Mouse (Mus musculus) neural tube, embryonic 12.5 days (tissue): ENCODE data around the gene Clk3. TPM values are rescaled to one million over a fixed set of nuclear protein-coding genes. Genes with fewer than 3 reads are reported as not detected.

ENCODE experiments used
- ATAC-seq: fragments of 200-750 bp; cut with Nextera tagmentation; 2 replicates; pipeline ENCODE4 v1.8.0; 2017; ENCODE audit warnings: low read depth, mild to moderate bottlenecking, moderate TSS enrichment, moderate library complexity; ENCODE audit not compliant: low FRiP score
- H3K27ac ChIP-seq: fragments of 300-500 bp; sonication (generic); 2 replicates; pipeline ENCODE4 v1.5.1; 2016
- H3K27me3 ChIP-seq: fragments of 300-500 bp; sonication (generic); replicated peaks from 2 replicates; pipeline ENCODE4 v1.6.1; 2016; ENCODE audit warnings: mild to moderate bottlenecking
- H3K36me3 ChIP-seq: fragments of 300-500 bp; sonication (generic); 2 replicates; pipeline ENCODE4 v1.6.1; 2016; ENCODE audit warnings: mild to moderate bottlenecking
- H3K4me1 ChIP-seq: fragments of 300-500 bp; sonication (generic); 2 replicates; pipeline ENCODE4 v1.6.1; 2016
- H3K4me2 ChIP-seq: fragments of 300-500 bp; sonication (generic); replicated peaks from 2 replicates; pipeline ENCODE4 v1.6.1; 2016; ENCODE audit warnings: mild to moderate bottlenecking
- H3K4me3 ChIP-seq: fragments of 300-500 bp; sonication (generic); 2 replicates; pipeline ENCODE4 v1.5.1; 2016
- H3K9ac ChIP-seq: fragments of 300-500 bp; sonication (generic); 2 replicates; pipeline ENCODE4 v1.6.1; 2016; ENCODE audit warnings: mild to moderate bottlenecking
- H3K9me3 ChIP-seq: fragments of 300-500 bp; sonication (generic); 2 replicates; pipeline ENCODE4 v1.6.1; 2016; ENCODE audit warnings: mild to moderate bottlenecking
- WGBS: fragments of 180-500 bp; shearing (Covaris S2); methylation state at CpG from one replicate; pipeline ENCODE4 v1.1.7; 2016; 5-methylcytosine and 5-hydroxymethylcytosine counted together
- polyA plus RNA-seq: library from polyadenylated mRNA; unstranded; fragments of >200 nt; fragmentation: Nextera tagmentation; extraction: Ambion mirVana; gene quantifications from 2 replicates; pipeline ENCODE4 v1.2.1, GENCODE M21; 2016

Gene Clk3
- polyA plus RNA-seq, 1 experiment from 2014 or later: 84.9 TPM

DNA sequence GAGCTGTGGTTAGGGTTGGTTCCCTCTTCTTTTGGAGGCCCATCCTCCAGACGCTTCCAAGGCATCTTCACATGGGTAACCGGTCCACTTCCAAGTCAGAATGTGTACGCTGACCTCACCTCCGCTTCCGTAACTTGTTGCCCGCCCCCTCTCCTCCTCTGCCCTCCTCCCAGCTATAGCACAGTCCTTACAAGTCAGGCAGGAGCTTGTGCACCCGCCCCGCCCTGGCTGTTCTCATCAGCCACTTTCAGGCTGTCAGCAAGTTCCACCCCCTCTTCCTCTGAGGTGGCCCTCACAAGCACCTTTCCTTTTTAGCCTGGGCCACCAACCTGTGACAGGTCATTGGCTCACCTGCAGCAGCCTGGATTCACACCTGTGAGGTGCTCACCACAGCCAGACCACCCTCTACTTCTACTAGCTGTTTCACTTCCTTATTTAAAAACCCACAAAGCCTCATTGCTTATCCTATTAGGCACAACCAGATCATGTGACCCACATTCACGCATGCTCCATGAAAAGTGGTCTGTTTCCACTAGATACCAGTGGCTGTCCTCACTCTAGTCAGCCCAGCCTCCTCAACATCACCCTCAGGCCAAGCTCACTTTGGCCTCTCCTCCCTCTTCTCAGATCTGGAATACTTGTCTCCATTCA lies 34.8 kb upstream of the Clk3 start:
- Histone ChIP-seq H3K27me3 (no peaks in the 10 kb centered on the region), H3K9ac (no peak overlapping the region), H3K27ac (no peak overlapping the region), H3K9me3 (no peaks in the 10 kb centered on the region), H3K36me3 (peaks cover 35% of the 10 kb centered on the region), H3K4me2 (no peak overlapping the region), H3K4me1 (peaks cover 20% of the 10 kb centered on the region), H3K4me3 (no peak overlapping the region)
- no peak for ATAC-seq
- 86% methylated on average over 9 of the region's 9 CpGs for WGBS

DNA sequence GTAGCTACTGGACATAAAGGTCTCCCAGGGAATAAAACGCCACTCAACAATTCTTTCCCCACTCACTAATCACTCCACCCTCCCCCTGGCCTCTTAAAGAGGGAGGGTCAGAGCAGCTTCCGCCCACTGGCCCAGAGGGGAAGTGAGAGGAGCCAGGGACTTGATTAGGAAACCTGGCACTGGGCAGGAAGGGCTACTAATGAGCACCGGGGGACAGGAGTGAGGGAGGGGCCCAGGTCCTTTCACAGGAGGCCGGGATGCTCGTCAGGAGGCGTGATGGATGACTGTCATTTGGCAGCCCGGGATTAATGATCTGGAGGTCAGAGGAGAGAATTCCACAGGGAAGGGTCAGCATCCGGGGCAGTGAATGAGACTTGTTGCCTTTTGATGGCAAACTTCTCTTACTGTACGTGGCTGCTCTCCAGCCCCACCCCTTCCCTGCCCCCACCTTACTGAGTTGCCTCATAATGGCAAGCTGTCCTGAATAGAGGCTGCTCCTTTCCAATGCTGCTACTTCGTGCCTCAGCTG lies 33.1 kb upstream of the Clk3 start:
- no peaks in the 10 kb centered on the region for H3K27me3 ChIP-seq
- H3K9me3 ChIP-seq: no peaks in the 10 kb centered on the region
- WGBS: 5% methylated on average over 10 of the region's 10 CpGs
- ATAC-seq: no peak
- H3K4me3 ChIP-seq: no peak overlapping the region
- peaks cover 18% of the 10 kb centered on the region for H3K4me1 ChIP-seq
- H3K4me2 ChIP-seq: 0 out of 2 replicates have a peak overlapping the region, but pooled peaks have one; percentile 16
- peaks cover 46% of the 10 kb centered on the region for H3K36me3 ChIP-seq
- H3K9ac ChIP-seq: no peak overlapping the region
- H3K27ac ChIP-seq: no peak overlapping the region

DNA sequence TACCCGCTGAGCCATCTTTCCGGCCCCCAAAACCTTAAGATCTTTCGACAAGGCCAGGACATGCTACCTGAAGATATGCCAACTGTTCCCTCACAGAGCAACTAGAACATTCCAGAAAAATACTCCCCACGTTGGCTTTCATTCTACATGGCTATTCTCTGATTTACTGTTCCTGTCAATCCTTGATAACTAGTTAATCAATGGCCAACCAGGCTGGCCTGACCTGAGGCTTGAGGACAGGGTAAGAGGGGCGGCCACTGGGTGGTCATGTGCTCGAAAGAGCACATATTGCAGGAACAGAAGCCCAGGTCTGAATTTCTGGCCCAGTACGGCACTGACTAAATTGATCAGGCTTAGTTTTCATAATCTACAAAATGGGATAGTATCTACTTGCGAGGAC lies 31.8 kb upstream of the Clk3 start:
- no peak for ATAC-seq
- Histone ChIP-seq H3K9ac (no peak overlapping the region), H3K4me2 (no peak overlapping the region), H3K27me3 (no peaks in the 10 kb centered on the region), H3K9me3 (no peaks in the 10 kb centered on the region), H3K36me3 (peaks cover 59% of the 10 kb centered on the region), H3K27ac (no peak overlapping the region), H3K4me1 (peaks cover 8% of the 10 kb centered on the region), H3K4me3 (no peak overlapping the region)
- WGBS: 94% methylated on average over 8 of the region's 8 CpGs

- 87% methylated on average over 3 of the region's 3 CpGs for WGBS
- peaks cover 52% of the 10 kb centered on the region for H3K36me3 ChIP-seq
- no peak for ATAC-seq
- no peaks in the 10 kb centered on the region for H3K27me3 ChIP-seq
- no peaks in the 10 kb centered on the region for H3K9me3 ChIP-seq
- no peak overlapping the region for H3K4me2 ChIP-seq
- H3K9ac ChIP-seq: no peak overlapping the region
- no peaks in the 10 kb centered on the region for H3K4me1 ChIP-seq
- H3K27ac ChIP-seq: no peak overlapping the region
- H3K4me3 ChIP-seq: no peak overlapping the region
Observed at GRCm38 (mm10) chr9:57789733-57790132, 24.1 kb upstream of the Clk3 start.

- Histone ChIP-seq H3K27me3 (no peaks in the 10 kb centered on the region), H3K4me1 (no peaks in the 10 kb centered on the region), H3K36me3 (no peaks in the 10 kb centered on the region), H3K27ac (no peak overlapping the region), H3K4me2 (no peak overlapping the region), H3K9ac (no peak overlapping the region), H3K9me3 (no peaks in the 10 kb centered on the region), H3K4me3 (no peak overlapping the region)
- WGBS: 95% methylated on average over 3 of the region's 3 CpGs
- no peak for ATAC-seq
Observed at GRCm38 (mm10) chr9:57782656-57783055, 17.0 kb upstream of the Clk3 start.

GRCm38 (mm10) chr9:57775736-57776135 lies 10.1 kb upstream of the Clk3 start:
- H3K27me3 ChIP-seq: no peaks in the 10 kb centered on the region
- no peak overlapping the region for H3K9ac ChIP-seq
- no peaks in the 10 kb centered on the region for H3K4me1 ChIP-seq
- no peak for ATAC-seq
- 70% methylated on average over 4 of the region's 4 CpGs for WGBS
- no peak overlapping the region for H3K4me3 ChIP-seq
- no peak overlapping the region for H3K4me2 ChIP-seq
- H3K9me3 ChIP-seq: no peaks in the 10 kb centered on the region
- H3K27ac ChIP-seq: no peak overlapping the region
- H3K36me3 ChIP-seq: no peaks in the 10 kb centered on the region

GRCm38 (mm10) chr9:57775026-57775425 lies 9.4 kb upstream of the Clk3 start:
- H3K9me3 ChIP-seq: no peaks in the 10 kb centered on the region
- ATAC-seq: no peak
- no peak overlapping the region for H3K9ac ChIP-seq
- H3K4me2 ChIP-seq: no peak overlapping the region
- H3K4me3 ChIP-seq: no peak overlapping the region
- no peaks in the 10 kb centered on the region for H3K36me3 ChIP-seq
- 81% methylated on average over 5 of the region's 5 CpGs for WGBS
- H3K27me3 ChIP-seq: no peaks in the 10 kb centered on the region
- no peaks in the 10 kb centered on the region for H3K4me1 ChIP-seq
- no peak overlapping the region for H3K27ac ChIP-seq

DNA sequence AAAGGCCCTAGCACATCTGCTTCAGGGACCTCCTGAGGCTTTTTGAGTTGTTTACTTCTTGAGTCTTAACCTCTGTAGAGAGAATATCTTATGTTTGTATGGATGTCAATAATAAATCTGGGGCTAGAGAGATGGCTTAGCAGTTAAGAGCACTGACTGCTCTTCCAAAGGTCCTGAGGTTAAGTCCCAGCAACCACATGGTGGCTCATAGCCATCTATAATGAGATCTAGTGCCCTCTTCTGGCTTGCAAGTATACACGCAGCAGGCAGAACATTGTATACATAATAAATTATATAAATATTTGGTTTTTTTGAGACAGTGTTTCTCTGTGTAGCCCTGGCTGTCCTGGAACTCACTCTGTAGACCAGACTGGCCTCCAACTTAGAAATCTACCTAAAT lies 8.5 kb upstream of the Clk3 start:
- no peak for ATAC-seq
- no peak overlapping the region for H3K9ac ChIP-seq
- no peaks in the 10 kb centered on the region for H3K9me3 ChIP-seq
- H3K4me1 ChIP-seq: no peaks in the 10 kb centered on the region
- H3K4me2 ChIP-seq: no peak overlapping the region
- no peaks in the 10 kb centered on the region for H3K27me3 ChIP-seq
- H3K4me3 ChIP-seq: no peak overlapping the region
- 10% methylated on average over 1 of the region's 1 CpGs for WGBS
- no peaks in the 10 kb centered on the region for H3K36me3 ChIP-seq
- H3K27ac ChIP-seq: no peak overlapping the region

- no peaks in the 10 kb centered on the region for H3K4me1 ChIP-seq
- no peak overlapping the region for H3K27ac ChIP-seq
- H3K36me3 ChIP-seq: no peaks in the 10 kb centered on the region
- no peak for ATAC-seq
- no peak overlapping the region for H3K4me2 ChIP-seq
- 78% methylated on average over 3 of the region's 3 CpGs for WGBS
- H3K27me3 ChIP-seq: no peaks in the 10 kb centered on the region
- H3K9ac ChIP-seq: no peak overlapping the region
- H3K9me3 ChIP-seq: no peaks in the 10 kb centered on the region
- H3K4me3 ChIP-seq: no peak overlapping the region
Observed at GRCm38 (mm10) chr9:57773754-57774153, 8.1 kb upstream of the Clk3 start.

DNA sequence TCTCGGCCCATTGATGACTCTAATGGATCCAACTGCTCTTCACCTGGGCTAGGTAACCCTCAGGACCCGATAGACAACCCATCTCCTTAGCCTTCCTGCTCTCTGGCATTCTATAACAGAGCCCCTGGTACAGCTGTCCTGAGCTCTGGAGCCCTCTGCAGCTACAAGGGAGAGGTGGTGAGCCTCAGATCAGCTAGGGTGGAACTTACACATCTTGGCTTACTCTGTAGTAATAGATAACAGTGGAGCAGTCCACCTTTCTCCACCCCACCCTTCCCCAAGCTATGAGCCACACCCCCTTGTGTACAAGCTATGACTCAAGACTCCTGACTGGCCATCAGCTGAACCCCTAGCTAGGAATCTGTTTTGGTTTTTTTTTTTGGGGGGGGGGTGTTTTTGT lies 5.2 kb upstream of the Clk3 start:
- no peak for ATAC-seq
- Histone ChIP-seq H3K36me3 (no peaks in the 10 kb centered on the region), H3K9me3 (no peaks in the 10 kb centered on the region), H3K27ac (no peak overlapping the region), H3K9ac (no peak overlapping the region), H3K27me3 (no peaks in the 10 kb centered on the region), H3K4me3 (no peak overlapping the region), H3K4me1 (peaks cover 8% of the 10 kb centered on the region), H3K4me2 (no peak overlapping the region)
- WGBS: 93% methylated on average over 2 of the region's 2 CpGs

DNA sequence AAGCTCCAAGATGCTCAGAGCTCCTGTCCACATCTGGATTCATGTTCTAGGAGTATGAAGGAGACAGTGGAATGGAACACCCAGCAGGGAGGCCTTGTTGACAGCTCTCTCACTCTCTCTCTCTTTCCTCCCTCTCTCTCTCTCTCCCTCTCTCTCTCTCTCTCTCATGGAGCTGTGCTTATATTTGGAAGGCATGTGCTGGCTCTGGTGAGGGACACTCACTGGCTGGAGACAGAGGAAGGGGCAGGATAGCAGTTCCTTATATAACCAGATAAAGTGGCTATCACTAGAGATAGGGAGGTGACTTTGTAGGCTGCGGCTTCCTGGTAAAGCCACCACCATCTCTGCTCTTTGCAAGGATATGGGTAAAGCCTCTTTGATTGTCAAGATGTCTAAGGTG lies 4.6 kb upstream of the Clk3 start:
- H3K27me3 ChIP-seq: no peaks in the 10 kb centered on the region
- no peak overlapping the region for H3K9ac ChIP-seq
- no peak overlapping the region for H3K27ac ChIP-seq
- 87% methylated on average over 1 of the region's 1 CpGs for WGBS
- H3K4me3 ChIP-seq: no peak overlapping the region
- no peak for ATAC-seq
- H3K4me1 ChIP-seq: peaks cover 8% of the 10 kb centered on the region
- no peaks in the 10 kb centered on the region for H3K9me3 ChIP-seq
- no peaks in the 10 kb centered on the region for H3K36me3 ChIP-seq
- H3K4me2 ChIP-seq: no peak overlapping the region

- 81% methylated on average over 2 of the region's 2 CpGs for WGBS
- H3K4me1 ChIP-seq: peaks cover 8% of the 10 kb centered on the region
- H3K27ac ChIP-seq: no peak overlapping the region
- H3K4me2 ChIP-seq: no peak overlapping the region
- H3K9ac ChIP-seq: no peak overlapping the region
- H3K4me3 ChIP-seq: no peak overlapping the region
- no peaks in the 10 kb centered on the region for H3K27me3 ChIP-seq
- H3K9me3 ChIP-seq: no peaks in the 10 kb centered on the region
- no peak for ATAC-seq
- no peaks in the 10 kb centered on the region for H3K36me3 ChIP-seq
Observed at GRCm38 (mm10) chr9:57769539-57770069, 3.9 kb upstream of the Clk3 start.

DNA sequence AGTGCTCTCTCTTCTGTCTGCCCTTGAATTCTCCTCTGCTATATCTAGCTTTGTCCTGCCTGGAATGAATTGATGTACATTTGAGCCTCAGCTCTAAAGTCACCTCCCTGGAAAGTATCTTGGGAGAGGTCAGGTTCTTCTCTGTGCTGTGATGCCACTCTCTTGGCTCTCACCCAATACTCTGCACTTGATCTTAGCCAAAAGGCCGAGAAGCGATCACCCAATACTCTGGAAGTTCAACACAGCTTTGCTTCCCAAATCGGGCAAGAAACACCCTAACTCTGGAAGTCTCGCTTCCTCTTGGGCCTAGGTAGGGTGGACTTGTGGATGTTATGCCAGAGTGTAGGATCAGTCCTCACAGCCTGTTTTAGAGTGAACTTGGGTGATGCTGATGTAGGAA lies 1.6 kb upstream of the Clk3 start:
- Histone ChIP-seq H3K4me1 (peaks cover 27% of the 10 kb centered on the region), H3K9me3 (no peaks in the 10 kb centered on the region), H3K9ac (no peak overlapping the region), H3K27me3 (no peaks in the 10 kb centered on the region), H3K27ac (no peak overlapping the region), H3K4me3 (no peak overlapping the region), H3K4me2 (no peak overlapping the region), H3K36me3 (no peaks in the 10 kb centered on the region)
- no peak for ATAC-seq
- WGBS: 95% methylated on average over 4 of the region's 4 CpGs
